Mouse (Mus musculus): ENCODE results near the gene Uqcr11.

Gene Uqcr11

DNA sequence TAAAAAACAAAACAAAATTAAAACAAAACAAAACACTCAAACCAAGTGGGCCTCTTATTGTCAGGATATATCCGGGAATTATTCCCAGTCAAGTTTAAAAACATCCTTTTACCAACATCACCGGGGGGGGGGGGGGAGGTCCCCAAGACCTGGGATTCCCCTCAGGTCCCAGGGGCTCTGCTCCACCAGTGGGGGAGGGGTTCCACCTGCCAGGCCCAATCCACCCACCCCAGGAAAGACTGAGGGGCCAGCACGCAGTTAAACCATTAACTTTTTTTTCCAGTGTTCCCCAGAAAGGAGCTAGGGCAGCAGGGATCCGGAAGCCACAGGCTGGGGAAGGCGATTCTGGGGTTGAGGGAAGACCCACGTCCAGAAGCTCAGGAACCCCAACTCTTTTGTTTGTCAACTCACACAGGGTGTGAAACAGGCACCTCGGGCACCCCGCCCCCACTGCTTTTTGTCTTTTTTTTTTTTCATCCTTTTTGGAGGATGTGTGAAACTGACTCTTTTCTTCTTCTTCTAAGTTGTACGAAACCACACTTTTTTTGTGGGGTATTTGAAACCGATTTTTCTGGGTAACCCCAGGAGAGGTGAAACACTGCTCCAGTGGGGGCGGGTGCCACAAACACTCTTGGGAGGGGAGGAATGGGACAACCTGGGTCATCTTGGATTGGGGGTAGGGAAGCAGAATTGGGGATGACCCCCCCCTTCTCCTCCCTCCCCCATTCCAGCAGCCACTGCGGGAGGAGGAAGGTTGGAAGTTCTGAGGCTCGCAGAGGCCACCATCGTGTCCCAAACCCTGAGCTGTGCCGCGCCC, 25.1 kb upstream of the Uqcr11 start:
- no peak for DNase-seq (ENCODE audit: low read depth)

DNA sequence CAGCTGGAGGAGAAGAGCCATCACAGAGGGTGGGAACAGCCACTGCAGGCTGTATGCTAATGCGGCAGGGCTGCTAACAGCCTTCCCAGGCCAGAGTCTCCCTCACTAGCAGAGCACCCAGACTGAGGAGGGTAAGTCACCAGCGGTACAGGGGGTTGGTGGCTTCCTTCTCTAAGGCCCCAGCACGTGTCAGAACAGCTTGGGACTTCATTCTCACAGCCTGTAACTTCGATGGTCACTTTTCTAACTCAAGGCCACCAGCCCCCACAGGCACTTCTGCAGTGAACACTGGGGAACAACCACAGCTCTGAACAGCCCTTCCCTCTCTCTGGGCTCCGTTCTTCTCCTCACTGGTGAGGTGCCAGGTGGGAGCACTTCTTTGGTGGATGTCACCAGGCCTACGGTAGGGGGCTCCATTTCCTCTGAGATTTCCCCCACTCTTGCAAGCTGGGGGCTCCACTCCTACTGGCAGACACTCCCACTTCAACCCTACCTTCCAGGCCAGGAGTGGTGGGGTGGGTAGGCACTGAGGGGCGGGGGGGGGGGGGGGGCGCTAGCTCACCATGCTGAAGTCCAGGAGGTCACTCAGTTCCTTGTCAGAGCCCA, 23.8 kb upstream of the Uqcr11 start:
- no peak for DNase-seq (ENCODE audit: low read depth)

DNA sequence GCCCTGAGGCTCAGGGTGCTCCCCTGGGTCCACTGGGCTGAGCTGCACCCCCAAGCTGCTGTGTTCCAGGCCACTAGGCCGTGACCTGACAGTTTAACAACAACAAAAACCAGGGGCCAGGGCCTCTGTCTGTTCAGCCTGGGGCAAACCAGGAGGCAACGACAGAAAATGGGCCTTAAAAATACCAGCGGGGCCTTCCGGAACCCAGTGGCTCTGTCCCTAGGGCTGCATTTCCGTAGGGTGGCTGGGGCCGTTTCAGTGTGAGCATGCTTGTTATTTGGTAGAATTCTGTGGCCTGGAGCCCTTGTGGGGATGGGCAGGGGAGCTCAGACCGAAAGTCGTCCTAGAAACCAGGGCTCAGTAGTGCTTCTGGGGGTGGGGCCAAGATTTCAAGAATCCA, 23.2 kb upstream of the Uqcr11 start:
- DNase-seq (ENCODE audit: low read depth): no peak

DNA sequence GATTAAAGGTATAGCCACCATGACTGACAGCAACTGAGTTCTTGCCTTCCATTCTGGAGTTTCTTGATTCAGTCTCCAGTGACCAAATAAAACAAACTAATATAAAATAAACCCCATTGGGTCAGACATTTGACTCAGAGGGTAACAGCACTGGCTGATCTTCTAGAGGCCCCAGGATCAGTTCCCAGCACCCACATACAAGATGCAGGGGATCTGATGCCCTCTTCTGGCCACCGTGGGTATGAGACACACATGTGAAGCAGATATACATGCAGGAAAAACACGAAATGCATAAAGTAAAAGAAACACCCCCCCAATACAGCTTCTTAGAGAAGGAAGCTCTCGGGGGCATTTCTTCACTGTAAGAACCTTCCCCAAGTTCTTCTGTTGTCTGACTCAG, 18.4 kb upstream of the Uqcr11 start:
- DNase-seq (ENCODE audit: low read depth): no peak

- DNase-seq (ENCODE audit: low read depth): no peak
These were observed 16.9 kb upstream of the Uqcr11 start for GRCm38 (mm10) chr10:80423562-80423961.

- DNase-seq (ENCODE audit: low read depth): no peak
These were observed 15.2 kb upstream of the Uqcr11 start for GRCm38 (mm10) chr10:80421651-80422472.

- DNase-seq (ENCODE audit: low read depth): no peak
These were observed 14.6 kb upstream of the Uqcr11 start for GRCm38 (mm10) chr10:80421208-80421607.

DNA sequence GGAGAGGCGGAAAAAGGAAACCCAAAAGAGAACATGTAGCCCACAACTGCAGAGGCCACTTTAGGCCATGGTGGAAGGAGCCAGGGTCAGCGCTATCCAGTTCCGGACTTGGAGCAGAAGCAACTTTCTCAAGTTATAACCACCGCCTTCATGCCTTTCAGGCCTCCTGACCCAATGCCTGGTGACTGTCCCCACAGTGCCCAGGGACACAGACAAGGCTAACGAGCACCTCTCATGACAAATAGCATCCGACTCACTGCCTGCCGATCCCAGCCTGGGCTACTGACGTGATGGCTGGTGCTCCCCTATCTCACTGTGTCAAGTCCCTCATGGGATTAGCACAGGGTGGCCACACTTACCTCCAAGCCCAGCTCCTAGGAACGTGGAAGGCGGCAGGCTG, 14.1 kb upstream of the Uqcr11 start:
- no peak for DNase-seq (ENCODE audit: low read depth)

DNA sequence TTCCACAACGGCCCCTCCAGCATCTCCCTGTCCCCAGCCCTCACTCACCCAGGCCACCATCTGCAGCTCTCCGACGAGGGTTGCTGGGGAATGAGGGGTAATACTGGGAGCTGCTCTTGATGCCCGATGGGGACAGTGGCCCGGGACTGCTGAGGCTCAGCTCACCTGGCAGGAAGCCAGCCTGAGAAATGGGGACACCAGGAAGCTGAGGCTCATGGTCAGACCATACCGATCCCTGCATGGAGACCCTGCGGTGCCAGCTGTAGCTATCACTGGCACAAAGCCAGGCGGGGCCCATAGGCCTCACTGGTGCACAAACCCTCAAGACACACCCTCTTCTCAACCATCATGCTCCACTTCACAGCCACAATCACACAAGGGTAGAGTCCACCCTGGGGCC, 12.8 kb upstream of the Uqcr11 start:
- DNase-seq (ENCODE audit: low read depth): no peak

DNA sequence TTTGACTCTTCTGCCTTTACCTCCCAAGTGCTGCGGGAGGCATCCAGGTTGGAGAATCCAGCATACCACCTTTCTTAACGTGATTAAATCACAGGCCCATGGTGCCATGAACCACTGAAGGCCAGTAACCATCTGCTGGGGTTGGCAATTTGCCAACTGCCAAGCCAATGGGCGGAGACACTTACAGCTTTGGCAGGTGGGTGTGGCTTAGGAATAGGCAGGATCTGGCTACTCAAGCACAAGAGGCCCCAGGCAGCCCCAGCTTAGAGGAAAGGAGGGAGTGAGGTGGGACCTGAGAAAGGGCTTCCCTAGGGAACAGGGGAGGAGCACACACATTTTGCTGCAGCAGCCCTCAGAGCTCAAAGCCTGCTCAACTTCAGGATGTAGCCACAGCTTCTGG, 11.7 kb upstream of the Uqcr11 start:
- DNase-seq (ENCODE audit: low read depth): no peak

DNA sequence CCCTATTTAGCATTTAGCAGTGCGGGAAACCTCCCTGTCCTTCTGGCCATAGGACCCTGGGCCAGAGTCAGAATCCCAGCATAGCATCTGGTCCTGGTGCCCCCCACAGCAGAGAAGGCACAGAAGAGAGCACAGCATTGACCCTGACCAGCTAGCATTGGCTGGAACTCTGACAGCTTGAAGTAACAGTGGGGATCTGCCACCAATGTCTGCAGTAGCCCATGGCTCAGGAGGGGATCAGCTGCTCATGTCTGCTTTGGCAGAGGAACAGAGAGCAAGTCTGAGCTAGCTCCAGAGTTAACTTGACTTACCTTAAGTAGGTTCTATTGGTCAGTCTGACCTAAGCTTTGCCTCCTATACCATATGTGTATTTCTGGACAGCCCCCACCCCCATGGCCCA, 11.2 kb upstream of the Uqcr11 start:
- DNase-seq (ENCODE audit: low read depth): no peak

GRCm38 (mm10) chr10:80417371-80417770, 10.7 kb upstream of the Uqcr11 start:
- no peak for DNase-seq (ENCODE audit: low read depth)

DNA sequence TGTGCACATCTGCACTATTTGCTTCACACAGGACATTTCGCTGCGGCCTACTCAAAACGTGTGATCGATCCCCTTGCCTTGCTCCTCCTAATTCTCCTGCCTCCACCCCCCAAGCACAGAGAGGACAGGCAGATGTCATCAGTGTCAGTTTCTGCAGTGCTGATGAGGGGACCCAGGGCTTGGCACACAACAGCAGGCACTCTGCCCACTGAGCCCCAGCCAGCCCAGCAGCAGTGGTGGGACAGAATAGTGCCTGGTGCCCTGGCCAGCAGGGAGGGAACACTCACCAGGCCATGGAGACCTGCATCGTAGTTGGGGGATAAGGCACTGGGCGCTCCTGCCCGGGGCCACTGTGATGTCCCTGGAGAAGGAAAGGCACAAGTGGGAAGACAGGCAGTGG, 8.9 kb upstream of the Uqcr11 start:
- no peak for DNase-seq (ENCODE audit: low read depth)

GRCm38 (mm10) chr10:80412656-80413541, 6.3 kb upstream of the Uqcr11 start:
- DNase-seq (ENCODE audit: low read depth): peak; percentile 26

DNA sequence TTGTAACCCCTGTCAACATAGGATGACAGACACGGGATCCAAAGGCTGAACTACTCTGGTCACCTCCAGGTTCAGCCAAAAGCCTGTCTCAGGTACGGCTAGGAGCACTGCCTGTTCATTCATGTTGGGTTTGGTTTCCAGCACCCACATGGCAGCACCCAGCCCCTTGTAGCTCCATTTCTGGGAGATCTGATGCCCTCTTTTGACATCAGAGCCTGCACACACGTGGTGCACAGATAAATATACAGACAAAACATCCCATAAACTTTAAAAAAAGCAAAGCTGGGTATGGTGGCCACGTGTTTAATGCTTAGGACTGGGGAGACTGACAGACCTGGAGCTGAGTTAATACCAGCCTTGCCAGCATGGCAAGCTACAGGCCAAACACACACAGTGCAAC, 1.3 kb upstream of the Uqcr11 start:
- DNase-seq (ENCODE audit: low read depth): no peak

GRCm38 (mm10) chr10:80405481-80406173, 1.0 kb downstream of the Uqcr11 start:
- DNase-seq (ENCODE audit: low read depth): no peak

- DNase-seq (ENCODE audit: low read depth): no peak
These were observed 3.5 kb downstream of the Uqcr11 start for GRCm38 (mm10) chr10:80403044-80403692.

DNA sequence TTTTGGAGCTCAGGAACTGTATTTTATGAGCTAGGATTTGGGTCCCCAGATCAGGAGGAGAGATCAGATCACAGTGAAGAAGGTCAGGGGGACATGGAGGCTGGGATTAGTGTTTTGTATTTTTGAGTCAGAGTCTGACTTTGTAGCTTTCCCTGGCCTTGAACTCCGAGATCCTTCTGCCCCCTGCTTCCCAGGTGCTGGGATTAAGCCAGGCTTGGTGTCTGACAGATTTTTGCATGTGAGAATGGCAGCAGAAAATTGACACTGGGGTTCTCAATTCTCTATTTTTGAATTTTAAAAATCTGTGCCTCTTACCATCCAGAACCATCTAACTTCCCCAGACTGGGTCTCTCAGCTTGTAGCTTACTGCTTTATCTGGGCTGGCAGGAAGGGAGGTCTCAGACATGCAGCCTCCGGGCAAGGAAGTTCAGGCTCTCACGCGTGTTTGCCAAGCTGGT, 5.9 kb downstream of the Uqcr11 start:
- no peak for DNase-seq (ENCODE audit: low read depth)

DNA sequence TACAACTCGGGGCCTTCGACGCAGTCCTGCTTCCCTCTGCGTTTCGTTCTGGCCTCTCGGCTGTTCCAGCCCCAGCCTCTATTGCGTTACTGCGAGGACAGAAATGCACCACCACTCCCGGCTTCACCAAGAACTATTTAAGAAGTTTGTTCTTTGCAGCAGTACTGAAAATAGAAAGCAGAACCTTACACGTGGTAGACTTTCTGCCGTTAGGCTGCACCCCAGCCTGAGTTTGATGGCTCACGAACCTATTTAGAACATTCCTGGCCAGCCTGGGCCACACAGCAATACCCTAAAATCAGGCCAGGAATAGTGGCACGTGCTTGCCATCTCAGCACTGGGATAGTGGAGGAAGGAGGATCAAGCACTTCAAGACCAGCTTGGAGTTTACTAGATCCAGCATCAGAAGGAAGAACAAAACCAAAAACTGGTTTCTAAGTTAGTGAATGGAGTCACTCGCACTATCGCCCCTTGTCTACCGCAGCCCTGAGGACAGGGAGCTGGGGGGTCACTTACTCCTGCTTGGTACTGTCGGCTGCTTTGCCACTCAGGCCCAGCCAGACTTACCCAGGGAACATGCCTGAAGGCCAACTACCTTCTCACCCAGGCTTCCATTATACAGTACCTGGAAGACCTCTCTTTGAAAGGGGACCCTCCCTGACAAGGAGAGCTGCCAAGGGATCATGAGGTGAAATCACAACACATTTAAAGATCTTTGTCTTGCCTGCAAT, 6.5 kb downstream of the Uqcr11 start:
- no peak for DNase-seq (ENCODE audit: low read depth)

Data from fibroblast of lung, adult 2 months (primary cell).